Mouse (Mus musculus): Measurements from ENCODE around the gene Myo9b.
"Not testable (repeated sequence)": the region's sequence is repeated elsewhere in the genome, so short reads cannot be mapped to it uniquely, and the experiment has no call there.

- TF ChIP-seq GATA1 (IDR thresholded peaks at IDR 0.05; ENCODE audit: borderline replicate concordance, low read length); FLI1 (IDR thresholded peaks at IDR 0.05; ENCODE audit: low read length): not testable (repeated sequence)
Measured at GRCm38 (mm10) chr8:71293930-71294329, 21.4 kb downstream of the Myo9b start.

Data from megakaryocyte, embryonic 14.5 days (primary cell).